Mouse (Mus musculus): ENCODE results near the gene Ubap1.

The Ubap1 gene

DNA sequence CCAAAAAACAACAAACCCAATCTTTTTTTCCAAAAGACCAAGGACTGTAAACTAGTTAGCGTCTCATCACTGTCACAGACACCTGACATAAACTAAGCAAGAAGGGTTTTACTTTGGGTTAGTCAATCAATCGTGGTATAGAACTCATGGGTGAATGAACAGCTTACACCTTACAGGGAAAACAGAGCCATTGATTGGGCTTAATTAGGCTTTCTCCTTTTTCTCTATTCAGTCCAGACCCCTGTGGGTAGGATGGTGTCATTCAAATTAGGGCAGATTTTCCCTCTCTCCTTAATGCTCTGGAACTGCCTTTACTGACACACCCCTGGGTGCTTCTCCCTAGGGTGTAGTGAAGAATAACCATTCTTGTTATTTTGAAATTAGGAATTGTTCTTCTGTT is 8.4 kb downstream of the Ubap1 start:
- DNase-seq (ENCODE audit: low spot score): no peak

DNA sequence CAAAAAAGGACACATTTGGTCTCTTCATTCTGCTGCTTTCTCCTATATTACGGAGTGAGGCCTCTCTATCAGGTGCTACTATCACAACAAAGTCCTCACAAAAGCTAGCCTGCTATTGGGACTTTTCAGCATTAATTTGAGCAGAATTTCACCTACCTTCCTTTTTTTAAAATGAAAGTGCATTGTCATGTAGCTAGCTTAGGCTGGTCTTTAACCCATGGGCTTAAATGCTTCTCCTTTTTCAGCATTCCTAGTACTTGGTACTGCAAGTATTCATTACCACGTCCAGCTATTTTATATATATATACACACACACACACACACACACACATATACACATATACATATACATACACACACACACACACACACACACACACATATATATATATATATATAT is 9.9 kb downstream of the Ubap1 start:
- no peak for DNase-seq (ENCODE audit: low spot score)

DNA sequence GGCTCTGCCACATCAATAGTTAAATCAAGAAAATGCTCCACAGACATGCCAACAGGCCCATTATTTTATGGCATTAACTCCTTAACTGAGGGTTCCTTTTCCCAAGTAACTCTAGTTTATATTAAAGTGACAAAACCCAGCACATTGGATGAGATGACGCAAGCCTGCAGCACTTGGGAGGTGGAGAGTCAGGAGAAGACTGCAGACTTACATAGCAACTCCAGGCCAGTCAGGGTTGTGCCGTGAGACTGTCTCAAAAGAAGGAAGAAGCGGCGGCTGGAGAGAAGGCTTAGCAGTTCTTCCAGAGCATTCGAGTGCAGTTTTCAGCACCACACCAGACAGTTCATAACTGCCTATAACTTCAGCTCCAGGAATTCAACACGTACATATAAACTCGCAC is 10.6 kb downstream of the Ubap1 start:
- peak; percentile 28 for DNase-seq (ENCODE audit: low spot score)

DNA sequence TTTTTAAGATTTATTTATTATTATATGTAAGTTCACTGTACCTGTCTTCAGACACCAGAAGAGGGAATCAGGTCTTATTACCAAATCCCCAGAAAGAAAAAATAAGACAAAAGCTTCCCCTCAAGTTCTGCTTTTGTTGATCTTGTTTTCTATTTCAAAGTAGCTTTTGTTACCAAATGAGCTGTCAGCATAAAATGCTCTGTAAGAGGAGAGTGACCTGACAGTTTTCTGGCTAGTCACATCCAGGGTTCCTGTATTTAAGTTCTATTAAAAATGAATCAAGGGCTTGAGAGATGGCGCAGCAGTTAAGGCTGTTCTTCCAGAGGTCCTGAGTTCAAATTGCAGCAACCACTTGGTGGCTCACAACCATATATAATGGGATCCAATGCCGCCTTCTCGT is 12.3 kb downstream of the Ubap1 start:
- no peak for DNase-seq (ENCODE audit: low spot score)

DNA sequence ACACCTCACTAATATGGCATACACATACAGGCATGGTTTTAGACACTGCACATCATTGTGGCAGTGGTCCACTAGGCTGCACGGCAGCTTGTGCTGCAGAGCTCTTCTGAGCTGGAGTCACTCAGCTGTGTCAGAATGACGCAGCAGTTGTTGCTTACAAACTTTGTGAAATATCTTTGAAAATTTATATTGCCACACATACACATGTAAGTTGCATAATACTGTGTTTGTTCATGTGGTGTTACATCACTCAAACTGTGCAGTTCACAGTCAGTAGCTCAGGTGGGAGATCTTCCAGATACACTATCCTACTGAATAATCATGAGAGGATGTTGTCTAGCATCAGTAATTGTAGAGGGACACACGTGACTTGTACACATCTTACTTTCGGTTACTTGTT is 19.4 kb downstream of the Ubap1 start:
- DNase-seq (ENCODE audit: low spot score): peak; percentile 42

DNA sequence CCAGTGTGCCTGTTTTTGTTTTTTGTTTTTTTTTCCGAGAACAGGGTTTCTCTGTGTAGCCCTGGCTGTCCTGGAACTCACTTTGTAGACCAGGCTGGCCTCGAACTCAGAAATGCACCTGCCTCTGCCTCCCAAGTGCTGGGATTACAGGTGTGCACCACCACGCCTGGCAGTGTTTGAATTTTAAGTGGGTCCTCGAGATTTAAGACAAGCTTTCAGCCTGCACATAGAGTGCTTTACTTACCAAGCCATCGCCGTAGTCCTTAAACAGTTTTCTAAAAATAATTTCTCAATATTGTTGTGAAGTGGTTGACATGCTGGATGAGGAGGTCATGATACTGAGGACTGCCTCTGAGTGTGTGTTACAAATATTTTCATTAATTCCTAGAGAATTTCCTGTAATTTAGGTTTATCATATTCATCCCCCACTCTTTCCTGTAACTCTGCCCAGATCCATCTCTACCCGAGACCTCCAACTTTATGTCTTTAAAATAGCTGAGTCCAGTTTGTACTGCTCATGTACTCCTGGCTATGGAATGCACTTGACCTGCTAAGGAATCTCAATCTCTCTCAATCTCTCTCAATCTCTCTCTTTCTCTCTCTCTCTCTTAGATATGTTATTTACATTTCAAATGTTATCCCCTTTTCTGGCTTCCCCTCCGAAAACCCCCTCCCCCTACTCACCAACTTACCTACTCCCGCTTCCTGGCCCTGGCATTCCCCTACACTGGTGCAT is 21.1 kb downstream of the Ubap1 start:
- no peak for DNase-seq (ENCODE audit: low spot score)

DNA sequence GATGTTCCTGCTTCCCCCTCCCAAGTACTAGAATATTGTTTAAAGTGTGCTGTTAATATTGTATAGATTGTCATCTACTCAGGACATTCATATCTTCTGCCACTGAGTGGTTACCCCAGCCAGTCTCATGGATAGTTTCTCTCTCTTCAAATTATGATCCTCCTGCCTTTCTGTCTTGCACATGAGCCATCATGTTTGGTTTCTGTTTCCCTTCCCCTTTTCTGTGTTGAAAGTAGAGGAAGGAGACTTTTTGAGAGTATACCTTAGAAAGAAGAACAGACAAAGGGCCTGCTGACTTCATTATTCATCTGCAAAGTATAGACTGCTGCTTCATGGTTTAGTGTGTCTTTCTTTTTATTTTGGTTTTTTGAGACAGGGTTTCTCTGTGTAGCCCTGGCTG is 28.8 kb downstream of the Ubap1 start:
- no peak for DNase-seq (ENCODE audit: low spot score)

DNA sequence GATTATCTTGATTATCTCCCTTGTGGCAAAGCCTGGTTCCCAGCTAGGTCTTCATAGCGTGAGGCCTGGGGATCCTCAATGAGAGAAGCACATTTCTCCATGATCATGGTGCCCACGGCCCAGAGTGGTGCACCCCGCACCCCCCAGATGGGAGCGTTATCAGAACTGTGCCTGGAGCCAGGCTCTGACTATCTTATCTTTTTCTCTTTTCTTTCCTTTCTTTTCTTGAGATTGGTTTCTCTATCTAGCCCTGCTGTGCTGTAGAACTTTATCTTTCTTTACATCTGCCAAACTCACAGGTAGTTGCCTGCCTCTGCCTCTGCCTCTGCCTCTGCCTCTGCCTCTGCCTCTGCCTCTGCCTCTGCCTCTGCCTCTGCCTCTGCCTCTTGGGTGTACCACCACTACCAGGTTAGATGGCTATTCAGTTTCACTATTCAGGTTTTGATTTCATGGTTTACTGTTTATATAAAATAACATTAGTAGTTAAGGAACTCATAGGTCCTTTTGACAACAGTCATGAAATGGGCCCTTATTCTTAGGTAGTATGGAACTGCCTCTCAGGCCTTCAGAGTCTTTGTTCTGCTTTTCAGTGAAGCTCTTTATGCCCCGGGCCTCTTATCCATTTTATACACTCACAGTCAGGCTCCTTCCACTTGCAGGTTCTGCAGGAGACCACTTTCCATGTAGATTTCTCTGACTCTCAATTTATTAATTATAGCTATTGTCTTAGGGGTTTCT is 32.6 kb downstream of the Ubap1 start:
- no peak for DNase-seq (ENCODE audit: low spot score)

DNA sequence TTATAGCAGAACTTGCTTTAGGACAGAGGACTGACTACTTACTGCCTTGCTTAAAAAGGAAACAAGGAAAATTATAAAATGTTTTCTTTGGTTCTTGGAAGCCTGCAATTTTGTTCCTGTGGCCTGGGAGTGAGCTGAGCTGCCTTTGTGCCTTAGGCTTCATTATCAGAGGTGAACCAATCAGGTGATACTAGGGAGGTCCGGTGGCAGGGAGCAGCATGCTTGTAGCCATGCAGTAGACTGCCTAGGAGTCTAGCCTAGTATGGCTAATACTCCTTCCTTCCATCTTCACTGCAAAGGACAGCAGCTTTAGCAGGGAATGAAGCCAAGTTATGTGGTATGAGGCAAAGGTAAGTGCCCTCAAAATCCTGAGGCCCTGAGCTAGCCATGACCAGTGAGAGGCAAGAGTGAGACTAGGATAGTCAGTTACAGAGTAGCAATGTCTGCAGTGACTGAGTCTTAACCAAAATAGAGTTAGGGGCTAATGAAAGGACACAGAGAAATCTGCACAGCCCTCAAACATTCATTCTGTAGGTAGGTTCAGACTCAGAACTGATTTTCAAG is 37.7 kb downstream of the Ubap1 start:
- DNase-seq (ENCODE audit: low spot score): no peak

DNA sequence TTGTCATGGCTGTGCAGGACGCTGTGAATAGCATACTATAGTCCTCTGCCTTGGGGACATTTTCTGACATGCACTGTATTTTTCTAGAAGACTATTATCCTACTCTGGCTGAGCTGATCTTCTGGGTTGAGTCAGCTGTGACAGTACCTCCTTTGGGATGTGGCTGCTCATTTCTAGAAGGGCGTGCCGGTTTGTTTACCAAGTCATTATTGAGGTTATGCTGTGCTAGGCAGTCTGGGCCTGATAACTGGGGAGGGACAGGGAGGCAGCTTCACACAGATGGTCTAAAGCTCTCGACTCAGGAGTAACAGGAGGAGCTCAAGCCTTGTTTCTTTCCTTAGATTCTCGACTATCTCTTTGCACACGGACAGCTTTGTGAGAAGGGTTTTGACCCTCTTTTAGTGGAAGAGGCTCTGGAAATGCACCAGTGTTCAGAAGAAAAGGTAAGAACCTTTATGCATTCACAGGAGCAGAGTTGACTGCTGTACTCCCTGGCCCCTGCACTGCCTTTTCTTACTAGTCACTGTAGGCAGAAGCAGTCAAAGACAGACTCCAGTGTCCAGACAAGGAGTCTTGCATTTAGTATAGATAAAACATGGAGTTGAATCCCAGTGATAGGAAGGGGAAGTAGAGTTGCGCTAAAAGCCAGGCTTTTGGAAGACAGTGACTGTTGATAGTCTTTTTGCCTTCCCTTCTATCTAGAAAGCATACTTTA is 39.1 kb downstream of the Ubap1 start:
- no peak for DNase-seq (ENCODE audit: low spot score)

DNA sequence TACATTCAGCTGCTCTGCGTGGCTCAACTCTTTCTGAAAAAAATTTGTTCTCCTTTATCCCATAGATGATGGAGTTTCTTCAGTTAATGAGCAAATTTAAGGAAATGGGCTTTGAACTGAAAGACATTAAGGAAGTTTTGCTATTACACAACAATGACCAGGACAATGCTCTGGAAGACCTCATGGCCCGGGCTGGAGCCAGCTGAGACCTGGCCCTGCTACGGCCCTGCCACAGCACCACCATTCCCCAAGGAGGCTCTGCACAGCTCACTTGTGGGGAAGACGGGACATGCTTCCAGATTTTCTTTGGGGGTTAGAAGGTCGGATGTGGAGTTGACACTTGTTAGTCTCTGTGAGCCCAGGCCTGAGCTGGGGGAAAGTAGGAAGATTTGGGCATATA is 39.8 kb downstream of the Ubap1 start:
- DNase-seq (ENCODE audit: low spot score): no peak

DNA sequence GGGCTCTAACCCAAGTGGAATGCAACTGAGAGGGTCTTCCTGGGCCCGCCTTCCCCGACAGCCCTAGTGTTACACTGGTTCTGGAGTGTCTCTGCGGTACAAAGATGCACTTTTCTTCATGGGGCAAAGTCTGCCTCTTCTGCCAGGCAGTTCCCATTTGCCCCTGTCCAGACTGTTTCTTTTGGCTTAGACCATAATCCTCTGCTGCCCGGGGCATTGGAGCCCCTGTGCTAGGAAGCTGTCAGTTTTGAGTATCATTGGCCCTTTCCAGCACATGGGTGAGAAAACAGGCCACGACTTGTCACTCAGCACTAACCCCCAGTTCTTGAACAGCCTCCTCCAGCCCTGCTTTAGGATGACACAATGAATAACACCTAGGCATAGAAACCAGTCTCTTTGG is 40.4 kb downstream of the Ubap1 start:
- DNase-seq (ENCODE audit: low spot score): no peak

DNA sequence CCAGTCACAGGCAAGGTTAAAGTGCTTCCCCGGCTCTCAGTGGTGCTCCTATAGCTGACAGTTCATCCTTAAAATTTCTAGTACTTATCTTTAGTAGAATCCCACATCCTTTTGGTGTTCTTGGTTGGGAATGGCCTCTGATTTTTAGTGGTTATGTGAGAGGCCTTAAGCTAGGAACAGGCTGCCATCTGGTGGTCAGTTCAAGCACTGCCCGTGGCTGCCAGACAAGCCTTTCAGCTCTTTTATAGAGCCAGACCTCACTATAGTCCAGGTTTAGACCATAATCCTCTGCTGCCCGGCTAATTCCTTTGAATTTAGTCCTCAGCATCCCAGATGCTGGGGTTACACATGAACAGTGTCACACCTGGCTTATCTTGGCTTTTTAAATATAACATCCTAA is 41.3 kb downstream of the Ubap1 start:
- peak; percentile 84 for DNase-seq (ENCODE audit: low spot score)

DNA sequence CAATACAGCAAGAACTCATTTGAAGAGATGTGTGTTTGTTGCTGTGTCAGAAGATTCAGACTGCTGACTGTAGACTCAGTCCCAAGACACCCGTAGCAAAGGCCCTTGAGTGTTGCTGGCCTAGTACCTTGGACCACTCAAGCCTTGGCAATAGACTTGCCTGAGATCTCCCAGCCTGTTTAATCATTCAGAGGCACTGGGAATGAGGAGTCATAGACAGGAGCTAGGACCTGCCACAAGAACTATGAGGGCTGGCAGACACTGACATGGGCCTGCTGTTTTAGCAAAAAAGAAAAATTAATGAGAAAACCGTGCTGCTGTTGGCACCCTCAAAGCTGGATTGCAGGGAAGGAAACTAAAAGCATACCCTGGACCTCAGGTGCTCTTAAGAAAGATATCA is 42.2 kb downstream of the Ubap1 start:
- DNase-seq (ENCODE audit: low spot score): no peak

DNA sequence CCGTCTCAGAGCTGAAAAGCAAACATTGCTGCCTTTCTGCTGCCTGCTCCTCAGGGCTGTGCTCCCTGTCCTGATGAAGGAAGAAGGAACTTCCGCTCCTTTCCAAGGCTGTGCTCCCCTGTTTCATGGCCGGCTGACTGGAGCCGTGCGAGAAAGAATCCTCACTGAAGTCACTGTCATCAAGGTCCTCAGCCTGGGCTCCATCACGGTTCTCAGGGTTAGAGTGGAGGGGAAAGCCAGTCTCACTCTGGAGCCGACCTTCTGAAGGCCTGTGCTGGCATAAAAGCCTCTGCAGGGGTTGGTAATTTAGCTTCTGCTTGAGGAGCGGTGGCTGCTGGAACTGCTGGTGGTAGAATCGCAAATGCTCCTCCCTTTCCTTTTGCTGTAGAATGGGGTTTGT is 45.9 kb downstream of the Ubap1 start:
- DNase-seq (ENCODE audit: low spot score): no peak

DNA sequence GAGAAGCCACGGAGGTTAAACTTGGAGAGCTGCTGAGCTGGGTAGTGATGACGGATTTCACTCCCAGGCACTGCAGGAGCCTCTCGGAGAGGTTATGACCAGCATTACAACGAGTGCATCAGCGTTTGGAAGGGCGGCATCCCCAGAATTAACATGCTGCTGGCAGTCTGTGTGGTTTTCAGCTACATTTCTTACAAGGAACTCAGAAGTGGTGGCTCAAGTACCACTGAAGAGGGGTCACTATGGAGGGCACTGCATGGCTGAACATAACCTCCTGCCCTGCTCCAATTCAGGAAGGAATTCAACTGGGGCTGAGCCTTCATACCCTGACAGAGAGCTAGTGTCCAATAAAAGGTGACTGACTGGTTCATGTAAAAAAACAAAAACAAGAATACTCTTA is 49.6 kb downstream of the Ubap1 start:
- no peak for DNase-seq (ENCODE audit: low spot score)

DNA sequence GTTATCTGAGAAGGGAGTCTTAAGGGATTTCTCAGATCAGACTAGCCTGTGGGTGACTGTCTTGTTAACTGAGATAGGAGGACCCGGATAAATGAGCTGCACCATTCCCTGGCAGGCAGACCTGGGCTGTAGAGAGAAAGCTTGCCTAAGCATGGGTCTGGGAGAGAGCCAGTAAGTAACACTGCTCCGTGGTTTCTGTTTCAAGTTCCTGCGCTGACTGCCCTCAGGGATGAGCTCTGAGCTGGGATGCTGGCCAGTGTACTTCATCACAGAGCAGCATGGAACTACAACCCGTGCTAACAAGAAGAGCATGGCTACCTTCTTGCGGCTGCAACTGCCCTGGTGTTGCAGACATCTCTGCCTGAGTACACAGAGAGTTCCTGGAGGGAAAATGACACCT is 51.1 kb downstream of the Ubap1 start:
- DNase-seq (ENCODE audit: low spot score): peak; percentile 79

DNA sequence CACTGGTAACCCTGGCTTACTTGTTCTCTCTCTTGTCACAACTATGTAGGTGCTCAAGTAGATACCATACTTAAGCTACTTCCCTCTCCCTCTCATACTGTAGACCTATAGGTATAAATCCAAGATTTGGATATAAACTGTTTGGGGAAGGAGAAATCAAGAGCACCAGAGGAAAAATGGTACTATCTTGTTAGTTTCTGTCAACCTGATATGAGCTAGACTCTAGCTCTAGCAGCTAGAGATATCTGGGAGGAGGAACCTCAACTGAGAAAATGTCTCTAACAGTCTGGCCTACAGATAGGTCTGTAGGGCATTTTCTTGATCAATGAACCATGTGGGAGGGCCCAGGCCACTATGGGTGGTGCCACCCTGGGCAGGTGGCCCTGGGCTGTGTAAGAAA is 52.4 kb downstream of the Ubap1 start:
- no peak for DNase-seq (ENCODE audit: low spot score)

DNA sequence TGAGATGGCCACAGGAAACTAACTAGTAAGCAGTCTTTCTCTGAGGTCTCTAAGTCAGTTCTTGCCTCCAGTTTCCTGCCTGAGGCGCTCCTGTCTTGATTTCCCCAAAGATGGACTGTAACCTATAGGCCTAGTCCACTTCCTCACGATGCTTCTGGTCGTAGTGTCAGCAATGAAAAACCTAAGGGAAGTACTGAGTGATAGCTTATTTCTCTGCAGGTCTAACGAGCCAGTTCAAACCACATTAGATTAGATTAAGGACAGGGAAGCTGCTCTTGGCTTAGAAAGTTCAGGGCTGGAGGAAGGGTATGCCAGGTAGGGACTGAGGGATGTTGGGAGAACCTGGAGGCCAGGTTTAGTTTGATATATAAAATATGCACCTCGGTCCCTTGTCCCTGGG is 52.8 kb downstream of the Ubap1 start:
- DNase-seq (ENCODE audit: low spot score): no peak

DNA sequence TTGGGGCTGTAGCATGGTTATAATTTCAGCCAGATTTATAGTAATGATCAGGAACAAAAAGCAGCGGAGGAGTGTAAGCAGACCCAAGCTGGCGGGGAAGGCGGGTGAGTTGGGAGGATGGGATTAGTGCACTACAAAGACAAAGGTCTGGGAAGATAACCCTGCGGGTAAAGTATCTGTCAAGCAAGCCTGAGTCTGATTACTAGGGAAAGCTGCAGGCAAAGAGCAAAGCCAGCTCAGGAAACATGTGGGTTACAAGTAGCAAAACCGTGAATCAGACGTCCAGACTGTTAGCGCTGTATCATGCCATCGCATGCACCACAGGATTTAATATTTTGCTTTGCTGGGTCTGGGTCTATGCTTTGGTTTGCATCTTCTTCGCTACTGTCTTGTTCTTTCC is 57.8 kb downstream of the Ubap1 start:
- DNase-seq (ENCODE audit: low spot score): no peak

DNA sequence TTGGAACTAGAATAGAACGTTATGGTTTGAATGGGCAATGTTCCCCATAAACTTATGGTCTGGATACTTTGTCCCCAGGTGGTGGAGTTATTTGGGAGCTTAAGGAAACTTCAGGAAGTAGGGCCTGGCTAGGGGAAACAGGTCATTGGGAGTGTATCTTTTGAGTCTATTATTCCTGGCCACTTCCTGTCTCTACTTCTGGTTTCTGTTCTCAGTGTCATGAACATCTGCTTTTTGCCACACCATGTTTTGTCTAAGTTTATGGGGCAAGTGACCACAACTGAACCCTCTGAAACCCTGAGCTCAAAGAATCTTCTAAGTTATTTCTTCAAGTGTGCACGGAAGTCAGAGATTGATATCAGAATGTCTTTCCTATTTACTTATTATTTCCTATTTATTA is 58.6 kb downstream of the Ubap1 start:
- DNase-seq (ENCODE audit: low spot score): no peak

DNA sequence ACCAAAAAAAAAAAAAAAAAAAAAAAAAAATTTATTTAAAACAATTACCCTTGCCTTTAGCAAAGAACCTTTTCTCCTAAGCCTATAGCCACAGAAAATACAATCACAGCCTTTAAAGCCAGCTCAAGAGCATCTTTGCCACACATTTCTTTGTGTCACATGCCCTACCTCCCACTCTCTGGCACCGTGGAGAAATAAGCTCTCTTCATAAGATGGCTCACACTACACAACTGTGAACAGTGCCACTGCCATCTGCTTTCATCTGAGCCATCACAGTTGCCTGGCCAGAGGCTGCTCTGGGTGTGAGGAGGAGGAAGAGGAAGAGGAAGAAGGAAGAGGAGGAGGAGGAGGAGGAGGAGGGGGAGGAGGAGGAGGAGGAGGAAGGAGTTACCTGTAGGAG is 60.5 kb downstream of the Ubap1 start:
- no peak for DNase-seq (ENCODE audit: low spot score)

DNA sequence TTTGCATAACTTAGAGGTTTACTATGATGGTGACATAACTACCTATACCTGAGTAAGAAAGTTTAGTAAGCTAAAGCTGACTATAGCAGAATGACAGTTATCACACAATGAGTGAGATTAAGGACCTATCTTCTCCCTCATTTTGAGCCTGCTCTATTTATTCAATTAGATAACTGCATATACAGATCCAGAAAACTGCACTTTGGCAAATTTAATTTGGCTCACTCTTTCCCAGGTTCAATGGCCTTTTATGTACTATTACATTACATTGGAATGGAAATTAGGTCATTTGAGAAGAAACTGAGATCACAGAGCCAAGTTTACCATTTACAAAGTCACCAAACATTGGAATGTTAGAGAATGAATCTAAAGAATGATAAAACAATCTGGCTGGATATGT is 68.2 kb downstream of the Ubap1 start:
- DNase-seq (ENCODE audit: low spot score): no peak
